Mouse (Mus musculus): ENCODE data around the gene Ppp1r8.

The Ppp1r8 gene

DNA sequence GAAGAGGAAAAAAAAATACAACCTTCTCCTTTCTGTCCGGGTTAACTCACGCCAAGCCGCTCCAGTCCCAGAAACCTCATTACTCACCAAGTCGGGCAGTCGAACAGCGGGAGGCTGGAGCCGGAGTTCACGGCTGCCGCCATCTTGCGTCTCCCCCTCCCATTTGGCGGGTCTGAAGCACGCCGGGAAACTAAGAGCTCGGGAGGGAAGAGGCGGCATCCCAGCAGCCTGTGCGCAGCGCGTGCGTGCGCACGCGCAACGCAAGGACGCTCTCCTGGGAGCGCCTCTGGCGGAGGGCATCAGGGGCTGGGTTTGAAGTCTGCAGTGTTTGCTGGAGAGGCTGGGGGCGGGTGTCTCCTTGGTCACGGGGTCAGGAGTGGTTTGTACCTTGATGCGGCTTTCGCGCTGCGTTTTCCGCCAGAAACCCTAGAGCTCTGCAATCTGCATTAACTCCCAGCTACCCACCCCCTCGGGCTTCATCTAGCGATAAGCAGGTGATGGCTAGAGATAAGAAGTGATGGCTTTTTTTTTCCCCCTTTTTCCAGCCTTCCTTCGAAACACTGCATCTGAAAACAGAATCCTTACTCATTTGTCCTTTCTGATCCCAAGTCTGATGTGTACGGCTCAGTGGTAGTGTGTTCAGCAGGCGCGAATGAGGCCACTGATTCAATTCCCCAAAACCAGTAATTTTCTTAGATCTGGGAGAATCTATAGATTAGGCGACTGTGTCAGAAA lies at the start of gene Ppp1r8:
Gene Ppp1r8 (minus strand): TSS at position 200 of the 735 bp plus-strand sequence.
- peak; percentile 89 for DNase-seq (ENCODE audit: low spot score in 2 of 2)

DNA sequence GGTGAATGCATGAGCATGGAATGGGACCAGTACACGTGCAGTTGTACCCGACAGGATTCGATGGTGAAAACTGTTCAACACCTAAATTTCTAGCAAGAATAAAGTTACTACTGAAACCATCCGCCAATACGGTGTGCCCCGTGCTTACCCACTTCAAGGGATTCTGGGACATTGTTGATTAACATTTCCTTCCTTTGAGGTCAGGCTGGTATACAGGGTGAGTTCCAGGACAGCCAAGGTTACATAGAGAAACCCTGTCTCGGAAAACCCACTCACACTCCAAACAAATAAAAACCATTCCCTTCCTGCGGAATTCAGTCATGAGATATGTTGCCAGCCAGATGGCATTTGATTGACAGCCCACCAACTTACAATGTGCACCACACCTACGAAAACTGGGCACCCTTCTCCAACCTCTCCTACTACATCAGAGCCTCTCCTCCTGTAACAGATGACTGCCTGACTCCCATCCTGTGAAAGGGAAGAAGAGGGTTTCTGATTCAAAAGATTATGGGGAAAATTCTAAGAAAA lies 41.9 kb upstream of the Ppp1r8 start:
- no peak for DNase-seq (ENCODE audit: low spot score in 2 of 2)

DNA sequence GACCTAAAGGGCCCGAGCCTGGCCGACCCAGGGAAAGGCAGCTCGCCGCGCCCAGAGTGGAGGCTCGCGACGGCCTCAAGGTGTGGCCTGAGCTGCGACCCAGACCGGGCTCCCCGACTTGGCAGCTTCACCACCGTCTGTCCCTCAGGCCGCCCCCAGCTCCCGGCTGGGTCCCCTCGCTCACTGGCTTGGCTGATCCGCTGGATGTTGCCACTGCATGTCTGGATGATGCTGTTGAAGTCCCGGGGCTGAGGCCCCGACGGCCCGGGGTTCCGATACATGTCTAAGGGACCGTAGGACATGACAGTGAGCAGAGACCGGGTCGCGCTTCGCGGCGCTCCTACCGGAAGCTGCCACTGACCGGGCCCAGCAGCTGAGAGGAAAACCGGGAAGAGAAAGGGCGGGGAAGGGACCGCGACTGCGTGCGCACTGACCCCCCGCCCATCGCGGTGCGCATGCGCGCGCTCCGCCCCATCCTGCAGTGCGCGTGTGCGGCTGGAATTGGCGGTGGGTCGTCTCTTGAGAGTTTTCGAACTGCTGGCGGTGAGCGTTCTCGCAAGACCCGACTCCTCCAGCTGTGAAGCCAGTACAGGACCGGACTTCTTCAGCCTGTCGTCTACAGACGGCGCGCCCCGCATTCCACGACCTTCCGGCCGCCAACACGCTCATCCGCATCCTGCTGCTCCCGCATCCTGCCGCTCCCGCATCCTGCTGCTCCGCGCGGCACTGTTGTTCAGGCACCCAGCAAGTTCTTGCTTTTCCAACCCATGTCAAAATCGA lies 41.3 kb upstream of the Ppp1r8 start, which contains the start of gene Stx12:
Gene Stx12 (minus strand): TSS at position 446 of the 780 bp plus-strand sequence.
- peak; percentile 85 to 90 for DNase-seq (ENCODE audit: low spot score in 2 of 2)

GRCm38 (mm10) chr4:132883561-132884063 lies 40.6 kb upstream of the Ppp1r8 start:
- DNase-seq (ENCODE audit: low spot score in 2 of 2): peak; percentile 9 to 11

DNA sequence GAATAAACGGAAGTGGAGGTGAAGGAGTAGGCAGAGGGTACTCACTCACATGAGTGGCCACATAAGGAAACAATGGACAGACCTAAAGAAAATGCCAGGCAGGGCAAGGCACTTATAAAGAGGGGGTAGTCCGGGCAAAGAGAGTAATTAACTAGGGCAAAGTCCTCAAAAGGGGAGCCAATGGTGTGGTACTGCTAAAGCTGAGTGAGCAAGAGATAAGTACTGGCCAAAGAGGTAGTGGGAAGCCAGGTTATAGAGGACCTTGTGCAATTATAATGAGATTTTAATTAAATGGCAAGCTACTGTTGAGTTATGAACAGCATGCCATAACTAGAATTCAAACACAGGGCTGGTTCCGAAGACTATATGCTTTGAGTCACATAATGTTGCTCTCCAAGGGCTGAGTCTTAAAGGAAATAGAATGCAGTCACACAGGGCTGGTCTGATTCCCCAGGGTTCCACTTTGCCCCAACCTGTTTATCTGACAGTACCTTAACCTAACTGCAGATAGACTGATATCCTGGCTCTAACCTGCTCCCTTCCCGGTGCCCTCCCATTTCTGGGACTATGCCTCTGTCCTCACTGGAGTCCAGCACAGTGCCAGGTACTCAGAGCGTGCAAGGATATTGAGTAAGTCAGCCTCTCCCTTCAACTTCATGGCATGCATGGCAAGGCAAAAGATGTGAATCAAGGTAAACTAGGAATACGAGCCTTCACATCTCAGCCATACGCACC lies 31.6 kb upstream of the Ppp1r8 start:
- no peak for DNase-seq (ENCODE audit: low spot score in 2 of 2)

DNA sequence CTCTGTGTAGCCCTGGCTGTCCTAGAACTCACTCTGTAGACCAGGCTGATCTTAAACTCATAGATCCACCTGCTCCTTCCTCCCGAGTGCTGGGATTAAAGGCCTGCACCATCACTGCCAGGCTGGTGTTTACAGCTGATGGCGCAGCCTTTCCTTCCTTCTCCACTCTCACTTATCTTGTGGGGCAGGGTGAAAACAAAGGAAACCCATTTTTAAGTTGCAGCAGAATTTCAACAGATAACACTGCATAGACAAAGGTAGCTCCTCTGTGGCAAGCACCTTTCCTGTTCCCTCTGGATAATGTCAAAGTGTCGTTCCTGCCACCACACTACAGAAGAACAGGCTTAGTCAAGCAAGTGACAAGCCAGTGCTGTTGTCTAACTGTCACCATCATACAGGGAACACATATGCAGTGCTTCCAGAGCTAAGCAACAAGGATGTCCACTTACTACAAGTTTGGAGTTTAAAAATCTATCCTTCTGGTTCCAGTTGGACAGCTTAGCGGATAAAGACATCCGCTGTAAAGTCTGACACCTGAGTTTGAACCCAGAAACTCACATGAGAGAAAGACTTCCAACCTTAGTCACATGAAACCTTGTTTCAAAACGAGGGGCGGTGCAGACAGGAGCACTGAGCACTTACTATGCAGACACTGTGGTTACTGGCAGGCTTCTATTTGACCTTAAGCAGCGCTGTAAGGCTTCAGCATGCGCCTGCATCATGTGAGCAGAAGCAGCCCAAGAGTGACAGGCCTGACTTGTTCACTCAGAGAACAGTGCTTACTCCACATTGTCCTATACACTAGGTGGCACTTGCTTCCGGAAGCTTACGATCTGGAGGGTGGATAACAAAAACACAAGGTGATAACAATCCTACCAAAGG lies 30.8 kb upstream of the Ppp1r8 start:
- no peak for DNase-seq (ENCODE audit: low spot score in 2 of 2)

DNA sequence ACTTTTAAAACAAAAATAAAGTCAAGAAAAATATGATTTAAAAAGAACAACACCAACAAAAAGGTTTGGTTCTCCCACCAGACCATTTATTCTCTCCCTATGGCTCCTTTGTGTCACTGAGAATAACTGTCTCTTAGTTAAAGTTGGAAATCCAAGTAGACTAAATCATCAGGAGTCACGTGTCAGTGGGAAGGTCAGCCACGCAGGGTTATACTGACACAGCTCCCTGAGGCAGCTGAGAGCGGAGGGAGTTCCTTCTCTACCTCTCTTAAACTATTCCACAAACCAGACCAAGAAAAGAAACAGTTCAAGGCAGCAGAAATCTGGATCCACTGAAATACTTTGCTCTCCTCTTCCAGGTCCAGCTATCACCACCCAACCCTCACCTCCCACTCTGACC lies 28.1 kb upstream of the Ppp1r8 start:
- no peak for DNase-seq (ENCODE audit: low spot score in 2 of 2)

GRCm38 (mm10) chr4:132864856-132865255 lies 21.9 kb upstream of the Ppp1r8 start:
- DNase-seq (ENCODE audit: low spot score in 2 of 2): no peak

GRCm38 (mm10) chr4:132863012-132863411 lies 20.0 kb upstream of the Ppp1r8 start:
- DNase-seq (ENCODE audit: low spot score in 2 of 2): no peak

DNA sequence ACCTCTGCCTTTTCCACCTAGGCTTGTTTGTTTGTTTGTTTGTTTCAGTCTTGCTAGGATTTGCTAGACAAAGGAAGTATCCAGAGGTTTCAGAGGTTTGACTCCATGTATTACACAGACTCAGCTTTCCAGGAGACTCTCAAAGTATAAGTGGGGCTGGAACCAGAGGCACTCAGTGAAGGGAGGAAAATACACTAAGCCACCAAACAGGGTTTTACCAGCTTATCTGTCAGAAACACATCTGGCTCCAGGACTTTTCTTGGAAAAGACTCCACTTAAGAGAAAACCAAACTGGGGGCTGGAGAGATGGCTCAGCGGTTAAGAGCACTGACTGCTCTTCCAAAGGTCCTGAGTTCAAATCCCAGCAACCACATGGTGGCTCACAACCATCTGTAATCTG lies 17.9 kb upstream of the Ppp1r8 start:
- DNase-seq (ENCODE audit: low spot score in 2 of 2): no peak

DNA sequence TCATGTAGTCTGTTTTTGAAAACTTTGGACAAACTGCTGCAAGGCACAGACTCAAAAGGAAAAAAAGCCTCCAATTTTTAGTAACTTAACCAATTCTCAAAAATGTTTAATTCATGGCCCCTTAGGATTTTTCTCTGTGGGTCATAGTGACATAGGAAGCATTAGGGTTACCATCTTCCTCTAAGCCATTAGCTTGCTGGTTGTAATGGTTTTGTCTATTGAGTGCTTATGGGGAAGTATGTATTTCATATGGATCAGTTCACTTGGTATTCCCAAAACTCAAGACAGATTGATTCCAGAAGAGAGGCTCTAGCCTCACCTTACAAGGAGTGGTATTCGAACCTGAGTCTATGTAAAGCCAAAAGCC lies 719 bp upstream of the Ppp1r8 start:
- no peak for DNase-seq (ENCODE audit: low spot score in 2 of 2)

DNA sequence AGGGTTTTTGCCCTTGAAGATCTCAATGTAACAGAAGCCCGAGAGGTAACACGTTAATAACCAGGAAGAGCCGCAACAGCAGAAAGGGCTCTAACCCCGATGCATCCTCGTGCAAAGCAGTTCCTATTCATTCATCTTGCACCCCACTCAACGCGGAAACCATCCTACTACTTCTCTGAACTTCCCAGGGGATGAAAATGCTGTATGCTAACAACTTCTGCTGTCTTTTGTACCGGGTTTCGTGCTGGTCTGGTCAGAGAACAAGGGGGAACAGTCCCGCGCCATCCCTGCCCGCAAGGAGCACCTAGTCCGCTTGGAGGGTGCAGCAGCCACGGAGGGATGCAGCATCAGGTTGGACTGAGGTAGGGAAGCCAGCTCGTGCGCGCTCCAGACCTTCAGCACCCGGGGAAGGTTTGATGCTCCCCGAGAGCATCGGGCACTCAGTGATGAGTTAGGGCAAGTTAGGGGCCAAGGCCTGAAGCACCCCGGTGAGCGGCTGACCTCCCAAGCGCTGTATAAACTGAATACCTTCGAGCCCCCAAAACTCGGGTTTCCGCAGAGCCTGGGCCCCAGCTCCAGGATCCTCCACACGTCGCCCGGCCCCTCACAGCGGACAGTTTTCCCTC lies 575 bp downstream of the Ppp1r8 start:
- peak; percentile 17 to 35 for DNase-seq (ENCODE audit: low spot score in 2 of 2)

DNA sequence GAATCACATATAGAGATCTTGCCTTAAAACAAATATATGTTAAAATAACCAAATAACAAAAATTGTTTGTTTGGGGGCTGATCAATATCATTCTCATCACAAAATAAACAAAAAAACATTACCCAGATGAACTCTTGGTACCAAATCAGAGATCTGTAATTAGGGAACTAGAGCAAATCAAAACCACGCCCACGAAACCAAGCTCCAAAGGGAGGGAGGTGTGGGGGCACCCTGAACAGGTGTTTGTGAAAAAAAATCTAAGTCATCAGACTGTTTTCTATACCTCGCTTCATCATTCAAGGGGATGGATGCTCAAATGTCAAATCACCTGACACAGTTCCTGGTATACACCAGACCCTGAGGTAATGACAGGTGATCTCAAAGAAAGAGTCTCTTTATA lies 1.5 kb downstream of the Ppp1r8 start:
- DNase-seq (ENCODE audit: low spot score in 2 of 2): no peak

DNA sequence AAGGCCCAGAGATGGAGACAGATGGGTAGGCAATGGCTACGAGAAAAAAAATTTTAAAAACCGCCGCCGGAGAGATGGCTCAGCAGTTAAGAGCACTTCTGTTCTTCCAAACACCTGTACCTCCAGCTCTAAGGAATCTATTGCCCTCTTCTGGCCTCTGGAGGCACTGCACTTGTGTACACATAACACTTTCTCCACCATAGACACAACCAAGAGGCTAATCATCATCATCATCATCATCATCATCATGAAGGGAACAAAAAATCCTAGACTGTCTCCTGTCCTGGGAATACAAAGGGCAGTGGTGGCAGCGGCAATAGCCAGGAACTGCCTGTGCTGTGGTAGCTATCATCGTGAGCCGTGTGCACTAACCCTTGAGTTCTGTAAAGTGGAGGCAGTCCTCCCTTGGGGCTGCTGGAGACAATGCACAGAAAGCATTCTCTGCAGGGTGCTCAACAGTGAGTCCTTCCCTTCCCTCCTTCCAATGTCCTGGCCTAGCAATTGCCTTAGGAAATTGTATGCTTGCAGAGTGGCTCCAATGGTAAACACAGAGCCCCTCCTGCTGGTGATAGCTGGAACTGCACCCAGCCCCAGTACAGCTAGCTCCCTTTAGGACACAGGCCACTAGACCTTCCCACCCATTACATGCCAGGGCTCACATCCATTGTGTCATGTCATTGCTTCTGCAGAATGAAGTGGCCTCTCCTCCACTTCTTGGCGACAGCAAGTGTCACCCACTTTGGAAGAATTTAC lies 19.2 kb downstream of the Ppp1r8 start:
- peak; percentile 73 to 75 for DNase-seq (ENCODE audit: low spot score in 2 of 2)

GRCm38 (mm10) chr4:132818442-132818841 lies 24.5 kb downstream of the Ppp1r8 start:
- DNase-seq (ENCODE audit: low spot score in 2 of 2): no peak

DNA sequence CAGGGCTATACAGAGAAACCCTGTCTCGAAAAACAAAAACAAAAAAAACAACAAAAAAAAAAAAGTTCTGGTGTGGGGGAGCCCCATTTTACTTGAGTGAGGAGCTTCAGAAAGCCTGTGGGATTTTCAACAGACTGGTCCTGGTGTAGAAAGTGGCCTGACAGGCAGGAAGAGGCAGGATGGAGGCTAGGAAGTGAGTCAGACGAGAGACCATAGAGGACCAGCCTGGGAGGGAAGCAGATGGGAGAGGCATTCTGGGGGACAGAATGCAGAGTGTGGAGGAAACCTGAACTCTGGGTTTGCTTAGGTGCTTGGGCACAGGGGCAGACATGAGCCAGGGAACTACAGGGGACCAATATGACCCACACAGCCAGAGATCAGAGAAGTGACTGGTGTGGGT lies 26.1 kb downstream of the Ppp1r8 start:
- no peak for DNase-seq (ENCODE audit: low spot score in 2 of 2)

GRCm38 (mm10) chr4:132816404-132816803 lies 26.6 kb downstream of the Ppp1r8 start:
- no peak for DNase-seq (ENCODE audit: low spot score in 2 of 2)

DNA sequence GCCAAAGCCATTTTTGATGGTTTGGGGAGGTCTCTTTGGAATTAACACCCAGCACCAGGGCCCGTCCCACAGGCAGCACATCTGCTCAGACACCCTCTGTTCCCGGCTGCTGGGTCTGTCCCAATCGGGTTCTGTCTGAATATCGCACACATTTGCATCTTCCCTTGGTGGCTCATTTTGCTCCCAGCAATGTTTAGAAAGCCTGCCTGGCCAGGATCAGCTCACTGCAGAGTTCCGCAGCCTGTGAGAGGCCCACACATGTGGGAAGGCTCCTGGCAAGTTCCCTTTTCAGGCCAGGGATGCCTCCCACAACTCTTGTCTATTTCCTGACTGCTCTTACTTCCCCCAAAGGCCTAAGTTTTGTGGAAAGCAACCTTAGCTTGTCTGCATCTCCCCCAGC lies 33.3 kb downstream of the Ppp1r8 start:
- peak; percentile 67 to 70 for DNase-seq (ENCODE audit: low spot score in 2 of 2)

DNA sequence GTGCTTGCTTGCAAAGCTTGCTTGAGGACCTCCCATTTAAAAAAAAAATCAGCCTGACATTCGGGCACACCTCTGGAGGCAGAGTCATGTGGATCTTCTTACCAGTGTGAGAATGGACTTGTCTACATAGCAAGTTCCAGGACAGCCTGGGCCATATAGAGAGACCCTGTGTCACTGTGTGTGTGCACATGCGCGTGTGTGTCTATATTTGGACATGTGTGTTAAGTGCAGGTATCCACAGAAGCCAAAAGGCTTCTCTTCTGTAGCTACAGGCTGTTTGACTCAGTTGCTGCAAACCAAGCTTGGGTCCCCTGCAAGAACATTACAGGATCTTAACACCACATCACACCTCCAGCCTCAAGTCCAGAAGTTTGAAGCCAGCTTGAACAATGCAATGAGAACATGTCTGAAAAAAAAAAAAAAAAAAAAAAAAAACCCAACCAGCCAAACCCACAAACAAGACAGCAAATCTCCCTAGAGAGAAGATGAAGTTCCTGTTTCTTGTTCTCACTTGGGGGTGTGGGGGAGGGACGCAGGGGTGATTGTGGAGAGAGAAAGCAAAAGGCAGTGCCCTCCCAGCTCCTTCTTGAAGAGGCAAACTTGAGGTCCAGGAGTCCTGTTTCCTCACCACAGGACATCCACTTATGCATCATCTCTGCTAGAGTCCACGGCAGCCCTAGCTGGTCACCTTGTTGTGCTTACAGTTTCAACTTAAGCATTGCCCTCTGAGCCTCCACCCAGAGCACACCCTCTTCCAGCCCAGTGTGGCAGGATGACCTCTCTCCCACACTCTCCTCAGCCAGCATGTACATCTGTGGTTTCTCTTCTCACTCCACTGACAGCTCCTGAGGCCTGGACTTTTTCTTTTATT lies 35.0 kb downstream of the Ppp1r8 start:
- no peak for DNase-seq (ENCODE audit: low spot score in 2 of 2)

Measured in right cerebral cortex, adult 2 months (tissue).